Mouse (Mus musculus) spleen, adult 10 weeks (tissue): ENCODE results near the gene Fam71e2. TPM values are rescaled to one million over a fixed set of nuclear protein-coding genes. Genes with fewer than 3 reads are reported as not detected.

Experiments used
- polyA plus RNA-seq: library from polyadenylated mRNA; stranded (reverse); fragments of 350-450 nt; fragmentation: Illumina TruSeq; extraction: RNeasy Lipid Tissue Mini Kit (QIAGEN cat#74804); gene quantifications from one replicate; pipeline ENCODE4 v1.2.3, GENCODE M21; 2015; ENCODE audit warnings: low replicate concordance; ENCODE audit not compliant: insufficient read depth

Fam71e2 gene
- polyA plus RNA-seq = not detected

GRCm38 (mm10) chr7:4771202-4771601, at the start of gene Fam71e2:
Gene Fam71e2, minus strand, starts transcription at chr7:4771302.

GRCm38 (mm10) chr7:4812303-4813104, 41.4 kb upstream of the Fam71e2 start, which contains the start of gene Ube2s:
Gene Ube2s, minus strand, starts transcription at chr7:4812590.

GRCm38 (mm10) chr7:4792278-4793212, 21.4 kb upstream of the Fam71e2 start, which contains the start of gene Rpl28:
Gene Rpl28, plus strand, starts transcription at chr7:4792874.

GRCm38 (mm10) chr7:4789436-4789935, 18.4 kb upstream of the Fam71e2 start, which contains the start of gene Tmem238:
Gene Tmem238, minus strand, starts transcription at chr7:4789656.

GRCm38 (mm10) chr7:4782759-4783158, 11.7 kb upstream of the Fam71e2 start, which contains the start of the genes Il11 and Tmem190:
Gene Il11, minus strand, starts transcription at chr7:4782859.
Gene Tmem190, plus strand, starts transcription at chr7:4782937.

GRCm38 (mm10) chr7:4752821-4753570, 18.1 kb downstream of the Fam71e2 start, which contains the start of gene Cox6b2:
Gene Cox6b2, minus strand, starts transcription at chr7:4753094.

GRCm38 (mm10) chr7:4739544-4740275, 31.4 kb downstream of the Fam71e2 start, which contains the start of gene Kmt5c:
Gene Kmt5c, plus strand, starts transcription at chr7:4740115.

GRCm38 (mm10) chr7:4725169-4725568, 45.9 kb downstream of the Fam71e2 start, which contains the start of gene Tmem150b:
Gene Tmem150b, minus strand, starts transcription at chr7:4725249.

Other genes with a start within 250 kb of the Fam71e2 start
- 7.0 TPM for gene Tnni3, start 247.1 kb downstream of the Fam71e2 start, polyA plus RNA-seq
- gene Dnaaf3, start 238.8 kb downstream of the Fam71e2 start, polyA plus RNA-seq = 2.6 TPM
- 0.18 TPM for gene Syt5, start 223.8 kb downstream of the Fam71e2 start, polyA plus RNA-seq
- 0.14 TPM for gene Ptprh, start 167.3 kb downstream of the Fam71e2 start, polyA plus RNA-seq
- 12.5 TPM for gene Tmem86b, start 139.9 kb downstream of the Fam71e2 start, polyA plus RNA-seq
- gene Ppp6r1, start 112.3 kb downstream of the Fam71e2 start, polyA plus RNA-seq = 69.8 TPM
- 4.8 TPM for gene Hspbp1, start 86.2 kb downstream of the Fam71e2 start, polyA plus RNA-seq
- 0.57 TPM for gene Brsk1, start 80.7 kb downstream of the Fam71e2 start, polyA plus RNA-seq
- 8.1 TPM for gene Tmem150b, start 46.1 kb downstream of the Fam71e2 start, polyA plus RNA-seq
- gene Kmt5c, start 31.2 kb downstream of the Fam71e2 start, polyA plus RNA-seq = 30.4 TPM
- 5.1 TPM for gene Cox6b2, start 18.2 kb downstream of the Fam71e2 start, polyA plus RNA-seq
- gene Il11, start 11.6 kb upstream of the Fam71e2 start, polyA plus RNA-seq = 0.11 TPM
- not detected for gene Tmem190, start 11.6 kb upstream of the Fam71e2 start, polyA plus RNA-seq
- gene Tmem238, start 18.4 kb upstream of the Fam71e2 start, polyA plus RNA-seq = 1.6 TPM
- 457 TPM for gene Rpl28, start 21.6 kb upstream of the Fam71e2 start, polyA plus RNA-seq
- gene Ube2s, start 41.3 kb upstream of the Fam71e2 start, polyA plus RNA-seq = 78.0 TPM
- gene Shisa7, start 73.4 kb upstream of the Fam71e2 start, polyA plus RNA-seq = 0.07 TPM
- 9.3 TPM for gene Isoc2b, start 99.0 kb upstream of the Fam71e2 start, polyA plus RNA-seq
- 4.7 TPM for gene Isoc2a, start 105.9 kb upstream of the Fam71e2 start, polyA plus RNA-seq
- not detected for gene Gm36210, start 135.2 kb upstream of the Fam71e2 start, polyA plus RNA-seq
- gene Zfp628, start 143.9 kb upstream of the Fam71e2 start, polyA plus RNA-seq = 1.1 TPM
- 2.1 TPM for gene Nat14, start 150.7 kb upstream of the Fam71e2 start, polyA plus RNA-seq
- gene Ssc5d, start 154.5 kb upstream of the Fam71e2 start, polyA plus RNA-seq = 1.2 TPM
- gene Sbk2, start 193.1 kb upstream of the Fam71e2 start, polyA plus RNA-seq = 0.76 TPM
- not detected for gene Sbk3, start 199.9 kb upstream of the Fam71e2 start, polyA plus RNA-seq
- 38.0 TPM for gene Zfp579, start 224.9 kb upstream of the Fam71e2 start, polyA plus RNA-seq
- 1.5 TPM for gene Zfp524, start 243.1 kb upstream of the Fam71e2 start, polyA plus RNA-seq
- gene Fiz1, start 243.4 kb upstream of the Fam71e2 start, polyA plus RNA-seq = 22.3 TPM
- 0.32 TPM for gene Gm44973, start 244.2 kb upstream of the Fam71e2 start, polyA plus RNA-seq
- gene Zfp865, start 249.1 kb upstream of the Fam71e2 start, polyA plus RNA-seq = 25.1 TPM
- not detected for gene Ccdc106, start 249.3 kb upstream of the Fam71e2 start, polyA plus RNA-seq